Mouse (Mus musculus) ES-E14 (cell line): ENCODE results near the gene Dok4.
A peak's percentile ranks its signal among the peaks of the same experiment; 100 is the strongest.

ENCODE experiments used
- CHD2 ChIP-seq: IDR thresholded peaks from 2 replicates; pipeline ENCODE4 v1.6.1; 2014; ENCODE audit warnings: mild to moderate bottlenecking, low read depth, low read length, inconsistent platforms
- ZC3H11A ChIP-seq: IDR thresholded peaks from 2 replicates; pipeline ENCODE4 v1.6.1; 2012; ENCODE audit warnings: low read depth, mild to moderate bottlenecking, inconsistent platforms, low read length, borderline replicate concordance
- ZNF384 ChIP-seq: IDR thresholded peaks from 2 replicates; pipeline ENCODE4 v1.6.1; 2012; ENCODE audit warnings: low read depth, low read length, inconsistent platforms

DNA sequence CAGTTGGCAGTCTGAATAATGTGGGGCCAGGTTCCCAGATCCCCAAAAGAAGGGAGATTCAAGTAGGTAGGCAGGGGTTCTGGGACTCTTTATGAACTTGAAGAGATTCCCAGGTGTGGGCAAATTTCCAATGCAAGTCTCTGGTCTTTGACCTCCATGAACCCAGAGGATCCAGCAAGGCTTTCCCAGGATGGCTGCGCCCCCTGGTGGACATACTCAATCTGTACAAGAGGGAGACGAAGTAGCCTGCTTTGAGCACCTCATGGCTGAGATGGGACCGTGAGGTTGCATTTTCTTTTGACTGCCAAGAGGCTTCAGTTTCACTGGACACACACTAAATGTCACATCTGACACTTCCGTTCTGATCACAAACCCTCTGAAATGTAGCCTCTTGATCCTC, 32.7 kb upstream of the Dok4 start:
- TF ChIP-seq CHD2 (no peak), ZC3H11A (peak; percentile 48; the same call in 1 of the 2 replicates), ZNF384 (no peak)
